7 mouse cellular contexts compared by ENCODE assay signal in genomic region chr11:112611073-112611472, GRCm38 (mm10).
"Had no signal": no experiment of that assay in that cellular context is flagged by ENCODE, and none has a peak within 500 bp of the region (broad histone marks: within the 10 kb centered on the region; RNA-seq: fewer than 3 reads in every experiment).

No protein-coding gene starts in this region.

- DNase-seq: kidney, adult 11 months; kidney, adult 9 months; kidney, postnatal 4 days; lung, adult 2 months; lung, postnatal 36 days; spleen, adult 18-20 months; thymus, postnatal 4 days had no signal
